Mouse (Mus musculus): ENCODE measurements around the gene Tmigd3. TPM values are rescaled to one million over a fixed set of nuclear protein-coding genes. Genes with fewer than 3 reads are reported as not detected.

The Tmigd3 gene
- polyA plus RNA-seq (2012; fragmentation: generic; extraction: Trizol), result not detected
- long read RNA-seq, experiment 1, result 0 reads
- long read RNA-seq, experiment 2, result 0 reads

DNA sequence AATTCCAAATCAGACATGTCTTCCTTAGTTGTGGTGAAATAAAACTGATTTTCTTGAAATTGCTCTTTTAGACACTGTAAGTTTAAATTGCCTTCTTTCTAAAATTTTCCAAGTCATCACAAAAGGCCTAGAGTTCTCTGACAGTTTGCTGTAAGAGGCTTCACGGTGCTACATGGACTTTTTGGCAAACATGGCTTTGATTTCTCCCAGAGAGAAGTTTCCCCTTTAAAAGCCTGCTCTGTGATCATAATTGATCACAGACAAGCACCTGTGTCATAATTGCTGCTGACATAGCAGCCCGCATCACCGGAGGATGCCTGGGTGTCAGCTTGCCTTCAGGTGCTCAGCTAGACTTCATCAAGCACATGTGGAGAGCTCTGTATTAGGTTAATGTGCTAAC lies at the start of gene Tmigd3, which contains the start of gene Adora3:
Gene Tmigd3 (plus strand): TSS at position 346 of the 400 bp plus-strand sequence.
Gene Adora3 (plus strand): TSS at position 301 of the 400 bp plus-strand sequence.
- Histone ChIP-seq H3K27me3 (ENCODE audit: control insufficient read depth, insufficient read depth, insufficient read length) (peaks cover 3% of the 10 kb centered on the region), H3K36me3 (ENCODE audit: control insufficient read depth, insufficient read depth) (no peaks in the 10 kb centered on the region), H3ac (ENCODE audit: control insufficient read depth, insufficient read length, low read depth) (no peak within 1 kb of the TSS), H3K79me2 (ENCODE audit: control insufficient read depth, insufficient read depth) (no peaks in the 10 kb centered on the region), H3K79me3 (ENCODE audit: low read depth) (no peaks in the 10 kb centered on the region), H3K4me3 (ENCODE audit: insufficient read depth, poor library complexity, severe bottlenecking) (no peak within 1 kb of the TSS)
- TF ChIP-seq MYOD1 (IDR thresholded peaks at IDR 0.05; ENCODE audit: control insufficient read depth, insufficient read length, low read depth) (no peak), CTCF (IDR thresholded peaks at IDR 0.05; ENCODE audit: control insufficient read depth, insufficient read depth, insufficient read length) (no peak), MAX (IDR thresholded peaks at IDR 0.05) (no peak), MYOG (IDR thresholded peaks at IDR 0.05; ENCODE audit: control insufficient read depth, extremely low read depth, insufficient read length) (no peak), USF1 (IDR thresholded peaks at IDR 0.05; ENCODE audit: low read depth) (no peak), FOSL1 (IDR thresholded peaks at IDR 0.05; ENCODE audit: insufficient read depth, low read length, poor library complexity, severe bottlenecking) (no peak), CEBPB (IDR thresholded peaks at IDR 0.05; ENCODE audit: low read depth) (no peak)

DNA sequence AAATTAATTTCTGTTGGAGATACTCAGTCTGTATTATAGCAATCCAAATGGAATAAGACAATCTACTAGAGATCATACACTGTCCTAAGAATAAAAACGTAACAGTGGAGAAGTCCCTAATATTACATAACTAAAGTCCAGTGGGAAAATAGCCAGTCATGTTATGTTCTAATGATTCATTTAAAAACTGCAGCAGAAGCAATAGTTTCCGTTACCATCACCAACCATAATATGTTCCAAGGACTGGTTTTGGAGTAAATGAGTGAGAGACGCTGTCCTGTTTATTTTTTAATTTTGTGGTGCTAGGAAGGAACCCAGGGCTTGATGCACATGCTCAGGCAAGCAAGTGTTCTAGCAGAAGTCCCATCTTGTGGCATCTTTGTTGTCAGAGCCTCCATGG lies 49.2 kb upstream of the Tmigd3 start:
- Histone ChIP-seq H3K27me3 (ENCODE audit: control insufficient read depth, insufficient read depth, insufficient read length) (no peaks in the 10 kb centered on the region), H3K79me3 (ENCODE audit: low read depth) (no peaks in the 10 kb centered on the region), H3K79me2 (ENCODE audit: control insufficient read depth, insufficient read depth) (no peaks in the 10 kb centered on the region), H3K4me3 (ENCODE audit: insufficient read depth, poor library complexity, severe bottlenecking) (no peak overlapping the region), H3ac (ENCODE audit: control insufficient read depth, insufficient read length, low read depth) (no peak overlapping the region), H3K36me3 (ENCODE audit: control insufficient read depth, insufficient read depth) (no peaks in the 10 kb centered on the region)
- TF ChIP-seq MAX (IDR thresholded peaks at IDR 0.05), result no peak

DNA sequence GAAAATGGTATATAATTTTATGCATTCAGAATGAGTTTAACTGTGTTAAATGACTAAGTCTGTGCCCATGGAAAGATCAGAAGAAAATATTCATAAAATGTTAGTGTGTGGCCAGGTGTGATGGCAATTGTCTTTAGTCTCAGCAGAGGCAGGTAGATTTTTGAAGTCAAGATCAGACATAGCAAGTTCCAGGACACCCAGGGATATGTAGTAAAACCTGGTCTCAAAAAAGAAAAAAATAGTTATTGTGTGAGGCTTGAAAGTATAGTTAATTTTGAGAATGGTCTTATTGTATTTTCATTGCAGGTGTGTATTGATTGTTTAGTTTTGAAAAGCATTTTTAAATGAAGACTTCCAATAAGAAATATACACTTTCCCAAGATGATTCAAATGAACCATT lies 47.1 kb upstream of the Tmigd3 start:
- no peaks in the 10 kb centered on the region for H3K79me3 ChIP-seq (ENCODE audit: low read depth)
- H3K36me3 ChIP-seq (ENCODE audit: control insufficient read depth, insufficient read depth), result no peaks in the 10 kb centered on the region
- H3K4me3 ChIP-seq (ENCODE audit: insufficient read depth, poor library complexity, severe bottlenecking), result no peak overlapping the region
- TF ChIP-seq MYOD1 (IDR thresholded peaks at IDR 0.05; ENCODE audit: control insufficient read depth, insufficient read length, low read depth) (no peak), CEBPB (IDR thresholded peaks at IDR 0.05; ENCODE audit: low read depth) (no peak), CTCF (IDR thresholded peaks at IDR 0.05; ENCODE audit: control insufficient read depth, insufficient read depth, insufficient read length) (no peak), MAX (IDR thresholded peaks at IDR 0.05) (no peak), FOSL1 (IDR thresholded peaks at IDR 0.05; ENCODE audit: insufficient read depth, low read length, poor library complexity, severe bottlenecking) (no peak), MYOG (IDR thresholded peaks at IDR 0.05; ENCODE audit: control insufficient read depth, extremely low read depth, insufficient read length) (no peak), USF1 (IDR thresholded peaks at IDR 0.05; ENCODE audit: low read depth) (no peak)
- no peaks in the 10 kb centered on the region for H3K27me3 ChIP-seq (ENCODE audit: control insufficient read depth, insufficient read depth, insufficient read length)
- H3ac ChIP-seq (ENCODE audit: control insufficient read depth, insufficient read length, low read depth), result no peak overlapping the region
- H3K79me2 ChIP-seq (ENCODE audit: control insufficient read depth, insufficient read depth), result no peaks in the 10 kb centered on the region

DNA sequence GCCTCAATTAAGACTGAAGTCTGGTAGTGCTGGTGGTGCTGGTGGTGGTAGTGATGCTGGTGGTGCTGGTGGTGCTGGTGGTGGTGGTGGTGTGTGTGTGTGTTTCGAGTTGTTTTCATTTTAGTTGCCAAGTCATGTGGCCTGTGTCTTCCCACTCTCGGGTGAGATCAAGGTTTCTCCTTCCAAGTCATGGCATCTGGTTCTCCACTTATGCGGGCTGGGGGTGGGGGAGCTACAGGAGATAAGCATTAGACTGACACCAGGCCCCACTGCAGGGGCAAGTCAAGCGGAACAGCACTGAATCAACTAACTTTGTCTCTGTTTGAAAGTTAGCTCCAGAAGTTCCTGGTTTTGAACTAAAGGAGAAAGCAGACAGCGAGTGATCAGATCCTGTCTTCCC lies 46.6 kb upstream of the Tmigd3 start:
- Histone ChIP-seq H3K4me3 (ENCODE audit: insufficient read depth, poor library complexity, severe bottlenecking) (no peak overlapping the region), H3K36me3 (ENCODE audit: control insufficient read depth, insufficient read depth) (no peaks in the 10 kb centered on the region), H3ac (ENCODE audit: control insufficient read depth, insufficient read length, low read depth) (no peak overlapping the region), H3K79me2 (ENCODE audit: control insufficient read depth, insufficient read depth) (no peaks in the 10 kb centered on the region), H3K27me3 (ENCODE audit: control insufficient read depth, insufficient read depth, insufficient read length) (no peaks in the 10 kb centered on the region), H3K79me3 (ENCODE audit: low read depth) (no peaks in the 10 kb centered on the region)
- TF ChIP-seq MYOD1 (IDR thresholded peaks at IDR 0.05; ENCODE audit: control insufficient read depth, insufficient read length, low read depth) (no peak), USF1 (IDR thresholded peaks at IDR 0.05; ENCODE audit: low read depth) (no peak), FOSL1 (IDR thresholded peaks at IDR 0.05; ENCODE audit: insufficient read depth, low read length, poor library complexity, severe bottlenecking) (no peak), CEBPB (IDR thresholded peaks at IDR 0.05; ENCODE audit: low read depth) (no peak), MAX (IDR thresholded peaks at IDR 0.05) (no peak), MYOG (IDR thresholded peaks at IDR 0.05; ENCODE audit: control insufficient read depth, extremely low read depth, insufficient read length) (no peak), CTCF (IDR thresholded peaks at IDR 0.05; ENCODE audit: control insufficient read depth, insufficient read depth, insufficient read length) (no peak)

DNA sequence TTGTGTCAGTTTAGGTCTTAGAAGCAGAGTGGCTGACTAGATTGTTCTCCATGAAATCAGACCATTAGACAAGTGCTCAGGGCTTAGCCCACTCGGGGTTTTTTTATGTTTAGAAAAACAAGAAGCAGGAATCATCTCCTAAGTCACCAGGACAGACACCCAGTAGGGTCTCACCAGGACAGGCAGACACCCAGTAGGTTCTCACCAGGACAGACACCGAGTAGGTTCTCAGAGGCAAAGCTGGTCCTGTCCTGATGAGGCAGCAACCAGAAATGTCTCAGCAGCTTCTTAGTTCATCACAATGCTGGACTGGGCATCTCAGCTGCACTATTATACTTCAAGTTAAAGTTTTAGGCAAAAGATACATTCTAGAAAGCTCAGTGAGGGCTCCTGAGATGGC lies 46.0 kb upstream of the Tmigd3 start:
- Histone ChIP-seq H3ac (ENCODE audit: control insufficient read depth, insufficient read length, low read depth) (no peak overlapping the region), H3K36me3 (ENCODE audit: control insufficient read depth, insufficient read depth) (no peaks in the 10 kb centered on the region), H3K27me3 (ENCODE audit: control insufficient read depth, insufficient read depth, insufficient read length) (no peaks in the 10 kb centered on the region), H3K79me3 (ENCODE audit: low read depth) (no peaks in the 10 kb centered on the region), H3K4me3 (ENCODE audit: insufficient read depth, poor library complexity, severe bottlenecking) (no peak overlapping the region), H3K79me2 (ENCODE audit: control insufficient read depth, insufficient read depth) (no peaks in the 10 kb centered on the region)
- no peak for TF ChIP-seq FOSL1 (IDR thresholded peaks at IDR 0.05; ENCODE audit: insufficient read depth, low read length, poor library complexity, severe bottlenecking)
- TF ChIP-seq CTCF (IDR thresholded peaks at IDR 0.05; ENCODE audit: control insufficient read depth, insufficient read depth, insufficient read length), result no peak
- no peak for TF ChIP-seq MAX (IDR thresholded peaks at IDR 0.05)
- TF ChIP-seq MYOD1 (IDR thresholded peaks at IDR 0.05; ENCODE audit: control insufficient read depth, insufficient read length, low read depth), result no peak
- no peak for TF ChIP-seq MYOG (IDR thresholded peaks at IDR 0.05; ENCODE audit: control insufficient read depth, extremely low read depth, insufficient read length)

DNA sequence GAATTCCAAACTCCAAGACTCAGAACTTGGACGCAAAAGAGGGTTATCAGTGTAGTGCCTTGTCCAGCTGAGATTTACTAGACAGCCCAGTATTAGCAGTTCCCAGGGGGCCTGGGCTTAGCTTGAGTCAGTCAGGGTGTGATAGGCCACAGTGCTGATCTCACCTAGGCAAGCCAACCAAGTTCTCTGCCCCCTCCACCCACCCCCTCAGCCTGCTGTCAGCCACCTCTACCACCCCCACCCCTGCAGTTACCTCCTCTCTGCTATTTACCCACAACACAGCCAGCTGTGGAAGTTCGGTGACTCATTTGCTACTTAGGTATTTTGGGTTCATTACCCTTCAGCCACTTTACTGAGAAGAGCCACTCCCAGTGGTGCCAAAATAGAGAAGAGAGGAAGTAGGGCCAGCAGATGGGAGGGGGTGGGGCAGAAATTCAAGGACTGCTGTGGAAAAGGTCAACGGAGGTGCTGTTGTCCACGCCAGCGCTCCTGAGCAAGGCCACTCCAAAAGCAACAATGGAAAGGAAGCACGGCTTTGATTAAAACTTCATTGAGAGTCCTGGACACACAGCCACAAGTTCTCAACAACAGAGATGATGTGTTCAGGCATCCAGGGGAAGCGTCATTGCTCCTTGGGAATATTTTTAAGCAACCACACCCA lies 45.1 kb upstream of the Tmigd3 start:
- TF ChIP-seq MYOD1 (IDR thresholded peaks at IDR 0.05; ENCODE audit: control insufficient read depth, insufficient read length, low read depth) (peak; percentile 14), FOSL1 (IDR thresholded peaks at IDR 0.05; ENCODE audit: insufficient read depth, low read length, poor library complexity, severe bottlenecking) (no peak)
- no peak overlapping the region for H3K4me3 ChIP-seq (ENCODE audit: insufficient read depth, poor library complexity, severe bottlenecking)
- no peaks in the 10 kb centered on the region for H3K27me3 ChIP-seq (ENCODE audit: control insufficient read depth, insufficient read depth, insufficient read length)
- no peaks in the 10 kb centered on the region for H3K79me2 ChIP-seq (ENCODE audit: control insufficient read depth, insufficient read depth)
- H3ac ChIP-seq (ENCODE audit: control insufficient read depth, insufficient read length, low read depth), result no peak overlapping the region
- no peaks in the 10 kb centered on the region for H3K79me3 ChIP-seq (ENCODE audit: low read depth)
- no peaks in the 10 kb centered on the region for H3K36me3 ChIP-seq (ENCODE audit: control insufficient read depth, insufficient read depth)
